Comparison of ENCODE assay signal across 24 mouse cellular contexts in the genomic region with DNA sequence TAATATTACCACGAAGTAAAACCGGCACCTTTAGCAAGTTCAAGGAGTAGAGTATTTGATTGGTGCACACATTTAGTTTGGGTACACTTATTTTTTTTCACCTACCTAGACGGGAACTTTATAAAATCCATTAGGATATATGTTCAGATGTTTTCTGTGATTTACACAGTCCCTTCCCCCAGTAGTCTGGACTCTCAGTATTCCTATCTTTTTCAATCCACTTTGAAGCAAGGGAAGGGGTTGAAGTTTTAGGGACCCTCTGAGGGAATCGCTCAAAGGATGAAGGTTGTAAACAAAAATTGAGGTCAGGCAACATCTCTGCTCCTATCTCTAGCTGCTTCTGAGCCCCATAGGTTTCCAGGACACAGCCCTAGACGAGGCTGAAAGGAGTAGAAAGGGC. TPM values are rescaled to one million over a fixed set of nuclear protein-coding genes. Genes with fewer than 3 reads are reported as not detected.
A peak's percentile ranks its signal among the peaks of the same experiment; 100 is the strongest.
DNase-seq lines count a peak whose midpoint lies in the region; ATAC-seq and TF ChIP-seq lines count a peak whose summit lies in the region.
"Had no signal": no experiment of that assay in that cellular context is flagged by ENCODE, and none has a peak within 500 bp of the region (broad histone marks: within the 10 kb centered on the region; RNA-seq: fewer than 3 reads in every experiment).

No protein-coding gene starts in this region.

- H3K9ac ChIP-seq in embryonic facial prominence, embryonic 13.5 days: no peak overlapping the region
- H3K9ac ChIP-seq in midbrain, embryonic 11.5 days (ENCODE audit: low read length): no peak overlapping the region
- no peak overlapping the region for H3K9ac ChIP-seq in midbrain, embryonic 13.5 days (replicated peaks)
- H3K9ac ChIP-seq in midbrain, postnatal 0 days (replicated peaks; ENCODE audit: low read length, poor library complexity, severe bottlenecking): no peak overlapping the region
- H3K9ac ChIP-seq: heart, embryonic 13.5 days; hindbrain, embryonic 14.5 days had no signal

- H3K27ac ChIP-seq in embryonic facial prominence, embryonic 13.5 days: peak overlapping the region; percentile 41
- H3K27ac ChIP-seq in embryonic facial prominence, embryonic 10.5 days (replicated peaks): no peak overlapping the region
- no peak overlapping the region for H3K27ac ChIP-seq in midbrain, embryonic 11.5 days (ENCODE audit: low read depth, low read length)
- no peak overlapping the region for H3K27ac ChIP-seq in midbrain, embryonic 10.5 days (replicated peaks)
- H3K27ac ChIP-seq in midbrain, embryonic 13.5 days: peak overlapping the region; percentile 70
- peak overlapping the region; percentile 62 for H3K27ac ChIP-seq in midbrain, postnatal 0 days (ENCODE audit: low read depth, low read length)
- H3K27ac ChIP-seq: forebrain, embryonic 10.5 days; gastrocnemius, adult 2 months; heart, embryonic 13.5 days; hindbrain, embryonic 14.5 days had no signal

- DNase-seq in embryonic facial prominence, embryonic 10.5 days (ENCODE audit: low spot score): no peak
- DNase-seq in midbrain, embryonic 11.5 days (ENCODE audit: low spot score, missing footprints): peak; percentile 92
- no peak for DNase-seq in midbrain, embryonic 10.5 days (ENCODE audit: low spot score)
- no peak for DNase-seq in midbrain, postnatal 0 days (ENCODE audit: low spot score)
- no peak for DNase-seq in heart, adult 11 months
- DNase-seq: adrenal gland, postnatal 14 days; cerebellum, adult 11-12 months; cerebellum, adult 9-10 months; cerebellum, postnatal 25 days; gastrocnemius, adult 2 months; gastrocnemius, postnatal 25 days; heart, postnatal 36 days had no signal

- no peaks in the 10 kb centered on the region for H3K36me3 ChIP-seq in embryonic facial prominence, embryonic 13.5 days
- H3K36me3 ChIP-seq in embryonic facial prominence, embryonic 10.5 days (replicated peaks): no peaks in the 10 kb centered on the region
- H3K36me3 ChIP-seq in midbrain, embryonic 11.5 days (ENCODE audit: control insufficient read depth, insufficient read depth, low read length): no peaks in the 10 kb centered on the region
- no peaks in the 10 kb centered on the region for H3K36me3 ChIP-seq in midbrain, embryonic 10.5 days
- no peaks in the 10 kb centered on the region for H3K36me3 ChIP-seq in midbrain, embryonic 13.5 days
- no peaks in the 10 kb centered on the region for H3K36me3 ChIP-seq in midbrain, postnatal 0 days (ENCODE audit: insufficient read depth, low read length)
- H3K36me3 ChIP-seq: forebrain, embryonic 10.5 days; heart, embryonic 13.5 days had no signal

- H3K27me3 ChIP-seq in embryonic facial prominence, embryonic 13.5 days: peaks cover 86% of the 10 kb centered on the region
- peaks cover 100% of the 10 kb centered on the region for H3K27me3 ChIP-seq in embryonic facial prominence, embryonic 10.5 days (replicated peaks; ENCODE audit: low read depth, poor library complexity, severe bottlenecking)
- H3K27me3 ChIP-seq in midbrain, embryonic 11.5 days (ENCODE audit: control insufficient read depth, insufficient read depth, low read length): peaks cover 90% of the 10 kb centered on the region
- peaks cover 100% of the 10 kb centered on the region for H3K27me3 ChIP-seq in midbrain, embryonic 10.5 days (ENCODE audit: low read depth, poor library complexity, severe bottlenecking)
- H3K27me3 ChIP-seq in midbrain, embryonic 13.5 days: peaks cover 93% of the 10 kb centered on the region
- peaks cover 70% of the 10 kb centered on the region for H3K27me3 ChIP-seq in midbrain, postnatal 0 days (ENCODE audit: insufficient read depth, low read length)
- H3K27me3 ChIP-seq: CH12.LX had no signal

- no peak overlapping the region for H3K4me2 ChIP-seq in embryonic facial prominence, embryonic 13.5 days
- no peak overlapping the region for H3K4me2 ChIP-seq in midbrain, embryonic 11.5 days
- no peak overlapping the region for H3K4me2 ChIP-seq in midbrain, embryonic 13.5 days (replicated peaks)
- no peak overlapping the region for H3K4me2 ChIP-seq in midbrain, postnatal 0 days (ENCODE audit: low read depth, low read length, poor library complexity, severe bottlenecking)
- H3K4me2 ChIP-seq: heart, embryonic 13.5 days; hindbrain, embryonic 14.5 days had no signal

- TF ChIP-seq CTCF in midbrain, postnatal 0 days (IDR thresholded peaks at IDR 0.05): no peak

- 24% methylated on average over 5 of the region's 5 CpGs for WGBS in embryonic facial prominence, embryonic 13.5 days
- WGBS in embryonic facial prominence, embryonic 10.5 days: 13% methylated on average over 5 of the region's 5 CpGs
- 3% methylated on average over 5 of the region's 5 CpGs for WGBS in midbrain, embryonic 11.5 days
- 2% methylated on average over 5 of the region's 5 CpGs for WGBS in midbrain, embryonic 10.5 days
- 3% methylated on average over 5 of the region's 5 CpGs for WGBS in midbrain, embryonic 13.5 days
- WGBS in midbrain, postnatal 0 days: 4% methylated on average over 5 of the region's 5 CpGs

- no peaks in the 10 kb centered on the region for H3K9me3 ChIP-seq in embryonic facial prominence, embryonic 13.5 days
- no peaks in the 10 kb centered on the region for H3K9me3 ChIP-seq in embryonic facial prominence, embryonic 10.5 days
- no peaks in the 10 kb centered on the region for H3K9me3 ChIP-seq in midbrain, embryonic 11.5 days (ENCODE audit: control insufficient read depth, low read length)
- H3K9me3 ChIP-seq in midbrain, embryonic 10.5 days (replicated peaks): no peaks in the 10 kb centered on the region
- no peaks in the 10 kb centered on the region for H3K9me3 ChIP-seq in midbrain, embryonic 13.5 days
- no peaks in the 10 kb centered on the region for H3K9me3 ChIP-seq in midbrain, postnatal 0 days (ENCODE audit: low read length)
- H3K9me3 ChIP-seq: forebrain, embryonic 10.5 days; heart, embryonic 13.5 days had no signal

- ATAC-seq in embryonic facial prominence, embryonic 13.5 days (ENCODE audit: insufficient number of reproducible peaks, insufficient read depth, low FRiP score, low TSS enrichment, low read depth): no peak
- no peak for ATAC-seq in midbrain, embryonic 11.5 days (ENCODE audit: low FRiP score)
- ATAC-seq in midbrain, embryonic 13.5 days: no peak
- no peak for ATAC-seq in midbrain, postnatal 0 days (ENCODE audit: low FRiP score)
- ATAC-seq: activated CD4-positive, CD25-positive, alpha-beta regulatory T cell, adult 4 months; inflammation-experienced regulatory T-cells, adult 6 months; Patski had no signal

- peaks cover 25% of the 10 kb centered on the region for H3K4me1 ChIP-seq in embryonic facial prominence, embryonic 13.5 days
- peaks cover 25% of the 10 kb centered on the region for H3K4me1 ChIP-seq in embryonic facial prominence, embryonic 10.5 days
- H3K4me1 ChIP-seq in midbrain, embryonic 11.5 days (ENCODE audit: control insufficient read depth, insufficient read depth, low read length): peaks cover 2% of the 10 kb centered on the region; the same call in 1 of the 2 replicates
- peaks cover 10% of the 10 kb centered on the region for H3K4me1 ChIP-seq in midbrain, embryonic 10.5 days
- peaks cover 6% of the 10 kb centered on the region; the same call in 1 of the 2 replicates for H3K4me1 ChIP-seq in midbrain, embryonic 13.5 days (replicated peaks)
- no peaks in the 10 kb centered on the region for H3K4me1 ChIP-seq in midbrain, postnatal 0 days (ENCODE audit: insufficient read depth, low read length)
- H3K4me1 ChIP-seq: heart, embryonic 13.5 days had no signal

- no peak overlapping the region for H3K4me3 ChIP-seq in embryonic facial prominence, embryonic 13.5 days
- H3K4me3 ChIP-seq in embryonic facial prominence, embryonic 10.5 days: no peak overlapping the region
- H3K4me3 ChIP-seq in midbrain, embryonic 11.5 days (ENCODE audit: low read depth, low read length): no peak overlapping the region
- no peak overlapping the region for H3K4me3 ChIP-seq in midbrain, embryonic 10.5 days
- H3K4me3 ChIP-seq in midbrain, embryonic 13.5 days (replicated peaks): no peak overlapping the region
- no peak overlapping the region for H3K4me3 ChIP-seq in midbrain, postnatal 0 days (ENCODE audit: low read depth, low read length)
- H3K4me3 ChIP-seq: erythroblast, embryonic 14.5 days; forebrain, embryonic 10.5 days; gastrocnemius, adult 2 months; heart, embryonic 13.5 days had no signal

RNA-seq across cellular contexts. Expression of gene Tfap2b, which starts 27.3 kb away (rescaled TPM):
- polyA plus RNA-seq in embryonic facial prominence, embryonic 13.5 days (2015; fragmentation: Nextera tagmentation; extraction: Ambion mirVana): 93.6 and 106 TPM in 2 replicates
- 31.5 and 38.3 TPM in 2 replicates for polyA plus RNA-seq in embryonic facial prominence, embryonic 10.5 days (2016; fragmentation: Nextera tagmentation; extraction: Ambion mirVana)
- 34.0 and 37.0 TPM in 2 replicates for polyA plus RNA-seq in midbrain, embryonic 11.5 days (2014; fragmentation: Nextera tagmentation; extraction: Ambion mirVana)
- 24.7 and 33.7 TPM in 2 replicates for polyA plus RNA-seq in midbrain, embryonic 10.5 days (2016; fragmentation: Nextera tagmentation; extraction: Ambion mirVana)
- 256 and 296 TPM in 2 replicates for polyA plus RNA-seq in midbrain, embryonic 13.5 days (2015; fragmentation: Nextera tagmentation; extraction: Ambion mirVana)
- 86.4 and 104 TPM in 2 replicates for total RNA-seq in midbrain, postnatal 0 days (2014; rRNA removed)
- 172 and 180 TPM in 2 replicates for polyA plus RNA-seq in midbrain, postnatal 0 days (2015; fragmentation: Nextera tagmentation; extraction: Ambion mirVana)
- total RNA-seq: CH12.LX; gastrocnemius, adult 2 months; gastrocnemius, postnatal 25 days; granulocyte monocyte progenitor cell, adult 5-6 weeks; heart, postnatal 36 days had no signal
- polyA plus RNA-seq: activated CD4-positive, CD25-positive, alpha-beta regulatory T cell, adult 4 months; erythroblast, embryonic 14.5 days; heart, postnatal 0 days; inflammation-experienced regulatory T-cells, adult 6 months; Patski had no signal

Comparison
In these comparisons a context has a peak if more than half of its experiments do, and no peak if none do; other contexts are left out.
1. H3K27ac ChIP-seq: peak in embryonic facial prominence, embryonic 13.5 days (single experiment), midbrain, embryonic 13.5 days (single experiment) and midbrain, postnatal 0 days (single experiment); none in embryonic facial prominence, embryonic 10.5 days (single experiment), midbrain, embryonic 11.5 days (single experiment) and midbrain, embryonic 10.5 days (single experiment).